Mouse (Mus musculus): ENCODE measurements around the gene Zfp46. TPM values are rescaled to one million over a fixed set of nuclear protein-coding genes. Genes with fewer than 3 reads are reported as not detected.

The Zfp46 gene
- polyA plus RNA-seq, 1 experiment from 2014 or later = 28.4 TPM

DNA sequence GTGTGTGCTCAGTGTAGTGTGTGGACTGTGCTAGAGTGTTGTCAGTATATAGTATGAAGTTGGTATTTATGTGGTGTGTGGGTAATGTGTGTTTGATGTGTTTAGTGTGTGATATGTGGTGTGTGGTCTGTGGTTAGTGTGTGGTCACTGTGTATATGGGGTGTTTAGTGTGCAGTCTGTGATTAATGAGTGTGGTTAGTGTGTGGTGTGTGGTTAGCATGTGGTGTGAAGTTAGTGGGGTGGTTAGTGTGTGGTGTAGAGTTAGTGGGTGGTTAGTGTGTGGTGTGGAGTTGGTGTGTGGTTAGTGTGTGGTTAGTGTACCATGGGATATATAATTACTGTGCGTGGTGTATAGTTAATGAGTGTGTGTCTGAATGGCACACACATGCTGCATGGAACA lies 15.6 kb upstream of the Zfp46 start:
- no peak overlapping the region for H3K4me3 ChIP-seq
- H3K4me1 ChIP-seq = no peaks in the 10 kb centered on the region
- no peaks in the 10 kb centered on the region for H3K27me3 ChIP-seq
- no peak overlapping the region for H3K4me2 ChIP-seq (replicated peaks)
- no peak; the same call in 1 of the 2 replicates for ATAC-seq (ENCODE audit: low FRiP score, low read depth)
- H3K9me3 ChIP-seq = peaks cover 19% of the 10 kb centered on the region
- no peak overlapping the region for H3K9ac ChIP-seq
- peaks cover 4% of the 10 kb centered on the region; the same call in 1 of the 2 replicates for H3K36me3 ChIP-seq
- 72% methylated on average over 1 of the region's 1 CpGs for WGBS
- no peak overlapping the region for H3K27ac ChIP-seq

DNA sequence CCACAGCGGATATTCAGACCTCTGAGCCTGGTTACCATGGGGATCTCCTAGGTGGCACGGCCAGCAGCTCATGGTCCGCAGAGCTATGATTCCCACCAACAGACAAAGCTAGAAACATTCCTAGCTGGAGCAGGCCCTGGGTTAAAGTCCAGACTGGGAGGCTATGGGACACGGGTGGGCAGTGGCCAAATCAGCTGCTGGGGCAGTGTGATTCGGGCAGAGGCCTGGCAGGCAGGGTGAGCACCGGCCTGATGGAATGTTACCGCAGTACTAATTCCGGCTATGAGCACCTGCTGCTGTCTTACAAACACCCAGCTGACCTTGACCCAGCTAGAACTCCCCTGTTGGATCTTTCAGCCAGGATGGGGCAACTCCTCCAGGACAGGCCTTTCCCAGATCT lies 13.8 kb upstream of the Zfp46 start:
- WGBS = 80% methylated on average over 8 of the region's 8 CpGs
- Histone ChIP-seq H3K9me3 (peaks cover 21% of the 10 kb centered on the region), H3K9ac (no peak overlapping the region), H3K27ac (no peak overlapping the region), H3K4me2 (replicated peaks) (no peak overlapping the region), H3K4me1 (no peaks in the 10 kb centered on the region), H3K27me3 (no peaks in the 10 kb centered on the region), H3K36me3 (peaks cover 4% of the 10 kb centered on the region; the same call in 1 of the 2 replicates), H3K4me3 (no peak overlapping the region)
- no peak for ATAC-seq (ENCODE audit: low FRiP score, low read depth)

DNA sequence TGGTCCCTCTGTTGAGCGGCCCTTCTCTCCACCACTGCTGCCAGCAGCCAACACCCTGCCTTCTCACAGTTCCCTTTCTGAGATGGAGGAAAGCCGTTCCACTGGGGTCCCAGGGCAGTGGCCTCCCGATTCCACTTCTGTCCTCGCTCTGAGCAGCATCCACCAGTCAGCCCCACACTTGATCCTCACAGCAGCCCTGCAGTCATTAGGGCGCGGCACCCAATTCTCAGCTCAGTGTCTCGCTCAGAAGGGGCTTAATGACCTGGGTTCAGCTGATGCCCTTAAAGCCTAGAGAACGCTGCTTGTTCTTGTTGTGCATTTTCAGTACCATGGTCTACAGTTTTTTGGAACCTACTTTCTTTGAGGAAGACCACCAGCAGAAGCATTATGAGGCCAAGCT lies 3.4 kb upstream of the Zfp46 start:
- Histone ChIP-seq H3K27me3 (peaks cover 10% of the 10 kb centered on the region; the same call in 1 of the 2 replicates), H3K9me3 (no peaks in the 10 kb centered on the region), H3K4me1 (peaks cover 30% of the 10 kb centered on the region), H3K4me2 (replicated peaks) (no peak overlapping the region), H3K4me3 (no peak overlapping the region), H3K27ac (no peak overlapping the region), H3K36me3 (no peaks in the 10 kb centered on the region), H3K9ac (no peak overlapping the region)
- ATAC-seq (ENCODE audit: low FRiP score, low read depth) = no peak
- 61% methylated on average over 8 of the region's 8 CpGs for WGBS

DNA sequence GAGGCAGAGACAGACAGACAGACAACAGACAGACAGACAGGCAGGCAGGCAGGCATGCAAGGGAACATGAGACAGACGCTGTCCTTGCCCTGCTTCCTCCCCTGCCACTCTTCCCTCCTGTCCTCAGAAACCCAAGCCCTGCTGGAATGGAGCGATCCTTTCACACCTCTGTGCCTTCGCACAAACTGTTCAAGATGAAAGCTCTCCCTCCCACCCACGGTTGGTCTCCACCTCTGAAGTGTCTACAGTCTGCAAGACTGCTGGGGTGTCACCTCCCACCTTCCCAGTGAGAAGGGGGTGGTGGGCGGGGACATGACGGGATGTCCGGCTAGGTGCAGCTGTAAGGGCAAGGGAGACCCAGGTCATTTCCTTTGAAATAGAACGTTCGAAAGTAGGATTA lies 2.9 kb upstream of the Zfp46 start:
- H3K9me3 ChIP-seq = no peaks in the 10 kb centered on the region
- peaks cover 34% of the 10 kb centered on the region for H3K4me1 ChIP-seq
- H3K27ac ChIP-seq = no peak overlapping the region
- 40% methylated on average over 9 of the region's 9 CpGs for WGBS
- H3K36me3 ChIP-seq = no peaks in the 10 kb centered on the region
- H3K27me3 ChIP-seq = peaks cover 6% of the 10 kb centered on the region; the same call in 1 of the 2 replicates
- no peak overlapping the region for H3K4me3 ChIP-seq
- ATAC-seq (ENCODE audit: low FRiP score, low read depth) = no peak
- H3K9ac ChIP-seq = no peak overlapping the region
- H3K4me2 ChIP-seq (replicated peaks) = no peak overlapping the region

DNA sequence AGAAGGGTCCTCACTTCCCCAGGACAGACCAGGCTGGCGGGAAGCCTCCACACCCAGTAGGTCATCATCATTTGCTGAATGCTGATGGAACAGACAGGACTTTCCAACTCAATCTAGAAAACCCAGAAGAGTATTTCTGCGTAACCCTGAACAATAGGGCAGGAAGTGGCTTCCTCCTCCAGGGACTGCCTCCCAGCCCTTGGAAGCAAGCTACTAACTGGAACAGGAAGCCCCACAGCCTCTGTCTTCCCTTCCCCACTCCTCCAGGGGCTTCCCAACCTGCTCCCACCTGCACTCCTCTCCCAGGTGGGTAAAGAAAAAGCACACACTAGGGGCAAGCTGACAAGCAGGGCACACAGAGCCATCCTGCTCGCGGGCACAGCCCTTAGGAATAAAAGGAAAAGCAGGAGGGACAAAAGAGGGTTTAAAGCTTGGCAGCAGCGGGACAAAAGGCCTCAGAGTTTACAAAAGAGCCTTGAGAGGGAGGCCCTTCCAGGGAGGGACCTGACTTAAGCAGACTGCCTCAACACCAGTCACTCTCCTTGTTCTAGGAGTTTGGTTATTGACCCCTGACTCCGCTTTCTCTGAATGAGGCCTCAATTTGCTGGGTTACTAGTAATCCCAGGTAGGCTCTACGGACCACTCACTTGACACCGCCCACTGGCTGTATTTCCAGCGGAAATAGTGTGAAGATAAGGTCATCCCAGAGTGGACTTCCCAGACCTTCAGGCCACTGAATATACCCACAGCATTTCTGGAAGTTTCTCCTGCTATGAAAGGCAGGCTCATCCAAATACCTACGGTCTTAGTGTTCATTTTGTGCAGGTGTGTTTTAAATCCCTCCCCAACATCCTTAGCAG lies 1.6 kb upstream of the Zfp46 start:
- ATAC-seq (ENCODE audit: low FRiP score, low read depth) = no peak
- Histone ChIP-seq H3K4me2 (replicated peaks) (no peak overlapping the region), H3K9me3 (no peaks in the 10 kb centered on the region), H3K27ac (peak overlapping the region; percentile 84; the same call in 1 of the 2 replicates), H3K4me1 (peaks cover 44% of the 10 kb centered on the region), H3K4me3 (no peak overlapping the region), H3K36me3 (peaks cover 9% of the 10 kb centered on the region), H3K27me3 (no peaks in the 10 kb centered on the region), H3K9ac (peak overlapping the region; percentile 35; the same call in 1 of the 2 replicates)
- WGBS = 56% methylated on average over 10 of the region's 10 CpGs

DNA sequence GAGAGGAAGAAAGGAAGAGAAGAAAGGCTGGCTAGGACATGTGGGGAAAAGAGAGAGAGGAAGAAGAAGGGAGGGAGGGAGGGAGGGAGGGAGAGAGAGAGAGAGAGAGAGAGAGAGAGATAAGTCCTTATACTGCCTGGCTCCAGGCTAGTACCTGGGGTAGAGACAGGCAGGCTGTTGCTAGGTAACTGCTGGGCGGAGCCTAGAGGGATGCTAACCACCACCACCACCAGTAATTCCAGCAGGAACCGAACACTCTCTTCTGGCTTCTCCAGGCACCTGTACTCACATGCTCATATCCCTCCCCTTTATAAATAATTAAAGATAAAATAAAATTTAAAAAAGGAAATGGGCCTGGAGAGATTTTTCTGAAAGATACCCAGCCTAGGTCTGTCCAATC lies 700 bp upstream of the Zfp46 start:
- peak overlapping the region; percentile 95 for H3K4me2 ChIP-seq (replicated peaks)

DNA sequence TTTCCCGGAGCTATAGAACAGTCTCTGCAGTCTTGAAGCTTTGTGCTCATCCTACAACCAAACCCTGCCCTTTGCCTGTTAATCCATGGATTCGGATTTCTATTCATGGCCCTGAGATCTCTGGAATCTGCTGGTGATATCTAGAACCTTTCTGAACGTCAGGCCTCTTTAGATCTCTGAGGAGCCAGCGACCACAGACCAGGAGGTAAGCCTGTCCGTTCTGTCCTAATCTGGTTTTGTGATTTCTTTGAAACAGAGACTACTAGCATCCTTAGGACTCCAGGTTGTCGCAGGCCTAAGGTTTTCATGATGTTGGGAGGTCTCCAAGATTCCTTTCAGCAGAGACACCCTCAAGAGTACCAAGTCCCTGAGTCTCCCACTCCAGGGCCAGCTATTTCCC lies 408 bp downstream of the Zfp46 start:
- Histone ChIP-seq H3K4me1 (peaks cover 44% of the 10 kb centered on the region), H3K27ac (peak overlapping the region; percentile 84), H3K27me3 (peaks cover 14% of the 10 kb centered on the region), H3K9me3 (0 out of 2 replicates have a peak, but pooled peaks cover 3% of the 10 kb centered on the region), H3K36me3 (peaks cover 30% of the 10 kb centered on the region), H3K9ac (peak overlapping the region; percentile 83), H3K4me3 (peak overlapping the region; percentile 76), H3K4me2 (replicated peaks) (peak overlapping the region; percentile 95)
- 31% methylated on average over 6 of the region's 6 CpGs for WGBS
- ATAC-seq (ENCODE audit: low FRiP score, low read depth) = no peak

More for the DNA sequence above, 700 bp upstream of the Zfp46 start:
- Histone ChIP-seq H3K27me3 (peaks cover 3% of the 10 kb centered on the region), H3K4me1 (peaks cover 44% of the 10 kb centered on the region), H3K9ac (no peak overlapping the region), H3K27ac (peak overlapping the region; percentile 84), H3K4me3 (no peak overlapping the region), H3K36me3 (peaks cover 19% of the 10 kb centered on the region), H3K9me3 (0 out of 2 replicates have a peak, but pooled peaks cover 3% of the 10 kb centered on the region)
- no peak for ATAC-seq (ENCODE audit: low FRiP score, low read depth)
- WGBS = 21% methylated on average over 2 of the region's 2 CpGs

DNA sequence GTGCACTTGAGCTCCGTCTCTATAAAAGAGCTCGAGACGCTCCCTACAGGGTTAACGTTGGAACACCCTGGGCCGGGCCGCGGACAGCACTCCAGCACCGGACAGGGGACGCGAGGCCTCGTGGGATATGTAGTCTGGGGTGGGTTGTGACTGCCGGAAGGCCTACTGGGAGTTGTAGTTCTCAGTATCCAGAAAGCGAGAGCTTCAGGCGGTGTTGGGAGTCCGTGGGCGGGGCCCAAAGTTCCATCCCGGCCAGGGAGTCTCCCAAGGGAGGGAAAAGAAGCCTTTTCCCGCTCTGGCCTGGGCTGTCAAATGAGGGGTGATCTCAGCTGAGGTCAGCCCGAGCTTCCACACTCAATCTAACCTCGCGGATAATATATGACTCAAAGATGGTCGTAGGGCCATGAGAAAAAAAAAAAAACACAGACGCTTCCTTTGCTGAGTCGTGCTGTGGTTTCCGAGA lies 896 bp downstream of the Zfp46 start:
- peaks cover 44% of the 10 kb centered on the region for H3K4me1 ChIP-seq
- H3K36me3 ChIP-seq = peaks cover 35% of the 10 kb centered on the region
- peak overlapping the region; percentile 95 for H3K4me2 ChIP-seq (replicated peaks)
- H3K4me3 ChIP-seq = peak overlapping the region; percentile 76
- 0% methylated on average over 25 of the region's 25 CpGs for WGBS
- peaks cover 19% of the 10 kb centered on the region for H3K27me3 ChIP-seq
- peak; percentile 92 for ATAC-seq (ENCODE audit: low FRiP score, low read depth)
- 0 out of 2 replicates have a peak, but pooled peaks cover 3% of the 10 kb centered on the region for H3K9me3 ChIP-seq
- H3K27ac ChIP-seq = peak overlapping the region; percentile 84
- H3K9ac ChIP-seq = peak overlapping the region; percentile 83

DNA sequence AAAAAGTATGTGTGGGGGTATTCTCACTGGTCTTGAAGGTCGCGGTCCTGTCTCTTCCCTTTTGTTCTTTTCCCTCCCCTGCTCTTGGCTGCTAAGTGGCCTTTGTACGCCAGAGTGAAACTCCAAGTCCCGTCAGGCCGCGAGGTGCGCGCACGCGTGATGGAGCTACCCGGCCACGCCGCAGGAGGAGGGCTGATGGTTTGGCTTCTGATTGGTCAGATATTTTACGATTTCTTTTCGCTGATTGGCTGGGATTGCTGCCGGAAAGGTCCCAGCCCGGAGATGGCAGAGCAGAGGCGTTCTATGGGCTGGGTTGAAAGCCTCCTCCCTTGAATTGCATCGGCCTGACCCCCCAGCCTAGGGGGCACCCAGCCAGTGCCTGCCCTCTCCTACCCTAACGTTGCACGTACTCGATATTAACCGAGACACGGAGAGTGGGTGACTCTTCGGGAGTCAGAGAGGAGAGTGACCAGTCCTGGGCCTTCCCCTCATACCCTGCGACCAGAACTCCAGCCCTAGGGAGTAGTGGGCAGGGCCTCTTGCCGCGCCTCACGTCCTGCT lies 1.4 kb downstream of the Zfp46 start:
- H3K36me3 ChIP-seq = peaks cover 40% of the 10 kb centered on the region
- 1% methylated on average over 29 of the region's 29 CpGs for WGBS
- peak; percentile 91 for ATAC-seq (ENCODE audit: low FRiP score, low read depth)
- H3K27me3 ChIP-seq = peaks cover 24% of the 10 kb centered on the region
- H3K9me3 ChIP-seq = 0 out of 2 replicates have a peak, but pooled peaks cover 3% of the 10 kb centered on the region
- H3K4me1 ChIP-seq = peaks cover 44% of the 10 kb centered on the region
- peak overlapping the region; percentile 83 for H3K9ac ChIP-seq
- peak overlapping the region; percentile 95 for H3K4me2 ChIP-seq (replicated peaks)
- peak overlapping the region; percentile 76 for H3K4me3 ChIP-seq
- peak overlapping the region; percentile 84 for H3K27ac ChIP-seq

DNA sequence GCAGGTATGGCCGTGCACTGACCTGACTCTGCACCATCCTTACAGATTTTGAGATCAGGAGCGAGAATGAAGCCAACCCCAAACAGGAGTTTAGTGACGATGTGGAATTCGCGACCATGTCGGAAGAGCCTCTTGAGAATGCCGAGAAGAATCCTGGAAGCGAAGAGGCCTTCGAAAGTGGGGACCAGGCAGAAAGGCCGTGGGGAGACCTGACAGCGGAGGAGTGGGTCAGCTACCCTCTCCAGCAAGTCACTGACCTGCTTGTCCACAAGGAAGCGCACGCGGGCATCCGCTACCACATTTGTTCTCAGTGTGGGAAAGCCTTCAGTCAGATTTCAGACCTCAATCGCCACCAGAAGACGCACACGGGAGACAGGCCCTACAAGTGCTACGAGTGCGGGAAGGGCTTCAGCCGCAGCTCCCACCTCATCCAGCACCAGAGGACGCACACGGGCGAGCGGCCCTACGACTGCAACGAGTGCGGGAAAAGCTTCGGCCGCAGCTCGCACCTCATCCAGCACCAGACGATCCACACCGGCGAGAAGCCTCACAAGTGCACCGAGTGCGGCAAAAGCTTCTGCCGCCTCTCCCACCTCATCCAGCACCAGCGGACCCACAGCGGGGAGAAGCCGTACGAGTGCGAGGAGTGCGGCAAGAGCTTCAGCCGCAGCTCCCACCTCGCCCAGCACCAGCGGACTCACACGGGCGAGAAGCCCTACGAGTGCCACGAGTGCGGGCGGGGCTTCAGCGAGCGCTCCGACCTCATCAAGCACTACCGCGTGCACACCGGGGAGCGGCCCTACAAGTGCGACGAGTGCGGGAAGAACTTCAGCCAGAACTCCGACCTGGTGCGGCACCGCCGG lies 5.7 kb downstream of the Zfp46 start:
- Histone ChIP-seq H3K4me1 (peaks cover 14% of the 10 kb centered on the region), H3K4me2 (replicated peaks) (no peak overlapping the region), H3K9ac (no peak overlapping the region), H3K27ac (no peak overlapping the region), H3K4me3 (0 out of 2 replicates have a peak overlapping the region, but pooled peaks have one; percentile 2), H3K36me3 (peaks cover 80% of the 10 kb centered on the region), H3K9me3 (0 out of 2 replicates have a peak, but pooled peaks cover 3% of the 10 kb centered on the region), H3K27me3 (peaks cover 26% of the 10 kb centered on the region)
- ATAC-seq (ENCODE audit: low FRiP score, low read depth) = no peak
- WGBS = 46% methylated on average over 66 of the region's 66 CpGs

DNA sequence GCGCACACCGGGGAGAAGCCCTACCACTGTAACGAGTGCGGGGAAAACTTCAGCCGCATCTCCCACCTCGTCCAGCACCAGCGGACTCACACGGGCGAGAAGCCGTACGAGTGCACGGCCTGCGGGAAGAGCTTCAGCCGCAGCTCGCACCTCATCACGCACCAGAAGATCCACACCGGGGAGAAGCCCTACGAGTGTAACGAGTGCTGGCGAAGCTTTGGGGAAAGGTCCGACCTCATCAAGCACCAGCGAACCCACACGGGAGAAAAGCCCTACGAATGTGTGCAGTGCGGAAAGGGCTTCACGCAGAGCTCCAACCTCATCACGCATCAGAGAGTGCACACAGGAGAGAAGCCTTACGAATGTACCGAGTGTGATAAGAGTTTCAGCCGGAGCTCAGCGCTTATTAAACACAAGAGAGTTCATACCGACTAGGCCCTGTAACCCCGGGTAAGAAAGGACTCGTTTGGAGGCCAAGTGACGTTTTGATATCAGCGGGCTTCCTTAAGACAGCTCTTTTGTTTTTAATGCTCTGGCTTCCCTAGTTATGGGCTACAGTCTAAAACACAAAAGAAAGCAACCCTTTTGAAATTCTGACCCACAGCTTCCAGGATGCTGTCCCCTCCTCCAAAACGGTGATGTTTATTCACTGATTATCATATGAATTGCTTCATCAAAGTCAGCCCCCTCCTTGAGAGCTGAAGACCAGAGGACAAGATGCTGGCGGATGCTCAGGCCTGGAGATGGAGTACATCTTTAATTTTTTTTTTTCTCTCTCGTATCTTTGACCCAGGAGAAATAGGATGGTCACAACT lies 6.5 kb downstream of the Zfp46 start:
- 67% methylated on average over 39 of the region's 39 CpGs for WGBS
- peaks cover 14% of the 10 kb centered on the region for H3K4me1 ChIP-seq
- 0 out of 2 replicates have a peak, but pooled peaks cover 3% of the 10 kb centered on the region for H3K9me3 ChIP-seq
- H3K9ac ChIP-seq = no peak overlapping the region
- no peak for ATAC-seq (ENCODE audit: low FRiP score, low read depth)
- no peak overlapping the region for H3K4me2 ChIP-seq (replicated peaks)
- no peak overlapping the region for H3K27ac ChIP-seq
- H3K36me3 ChIP-seq = peaks cover 86% of the 10 kb centered on the region
- peaks cover 26% of the 10 kb centered on the region for H3K27me3 ChIP-seq
- no peak overlapping the region for H3K4me3 ChIP-seq
